Mouse (Mus musculus) megakaryocyte, embryonic 14.5 days (primary cell): ENCODE results near the gene Adad1. TPM values are rescaled to one million over a fixed set of nuclear protein-coding genes. Genes with fewer than 3 reads are reported as not detected.

Source experiments
- H3K27me3 ChIP-seq: replicated peaks from 2 replicates; pipeline ENCODE3; 2012; ENCODE audit warnings: inconsistent platforms
- H3K36me3 ChIP-seq: replicated peaks from 2 replicates; pipeline ENCODE3; 2012; ENCODE audit warnings: low read length, inconsistent platforms, mixed read lengths
- H3K4me1 ChIP-seq: 2 replicates; pipeline ENCODE4 v1.6.1; 2012; ENCODE audit warnings: inconsistent platforms
- H3K4me3 ChIP-seq: replicated peaks from 2 replicates; pipeline ENCODE3; 2012; ENCODE audit warnings: moderate library complexity, mild to moderate bottlenecking, inconsistent platforms
- H3K9me3 ChIP-seq: 2 replicates; pipeline ENCODE4 v1.6.1; 2012; ENCODE audit warnings: inconsistent platforms
- FLI1 ChIP-seq: IDR thresholded peaks from 2 replicates; pipeline ENCODE4 v1.6.1; 2012; ENCODE audit warnings: low read length, inconsistent platforms, mixed read lengths
- GATA1 ChIP-seq: IDR thresholded peaks from 3 replicates; pipeline ENCODE4 v1.6.1; 2012; ENCODE audit warnings: mixed read lengths, low read length, inconsistent platforms, borderline replicate concordance
- polyA plus RNA-seq: library from polyadenylated mRNA; stranded (reverse); fragments of >175 nt; gene quantifications from 2 replicates; pipeline ENCODE4 v1.2.3, GENCODE M21; 2012; ENCODE audit warnings: low replicate concordance; ENCODE audit not compliant: insufficient read depth

Adad1 gene
- not detected in 2 replicates for polyA plus RNA-seq

DNA sequence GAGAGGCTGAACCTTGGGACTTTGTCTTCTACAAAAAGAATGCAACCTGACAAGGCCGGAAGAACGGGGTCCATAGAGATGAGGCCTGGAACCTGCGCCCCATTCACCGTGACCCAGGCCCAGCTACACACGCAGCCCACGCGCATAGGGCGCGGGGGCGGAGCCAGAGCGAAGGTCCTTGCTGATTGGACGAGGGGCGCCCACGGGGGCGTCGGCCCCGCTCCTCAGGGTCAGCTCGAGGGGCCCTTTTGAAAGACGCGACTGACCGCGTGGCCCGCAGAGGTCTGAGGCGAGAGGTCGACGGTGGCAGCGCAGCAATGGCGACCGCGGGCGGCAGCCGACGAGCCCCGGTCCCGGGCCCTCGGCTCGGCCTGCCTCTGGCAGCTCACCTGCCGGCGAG lies at the start of gene Adad1:
TSS of gene Adad1 (plus strand) at position 122 of the 400 bp plus-strand sequence.
- Histone ChIP-seq H3K36me3 (no peaks in the 10 kb centered on the region), H3K27me3 (no peaks in the 10 kb centered on the region), H3K9me3 (peaks cover 22% of the 10 kb centered on the region), H3K4me3 (no peak within 1 kb of the TSS), H3K4me1 (no peaks in the 10 kb centered on the region)
- TF ChIP-seq GATA1 (no peak), FLI1 (no peak)

DNA sequence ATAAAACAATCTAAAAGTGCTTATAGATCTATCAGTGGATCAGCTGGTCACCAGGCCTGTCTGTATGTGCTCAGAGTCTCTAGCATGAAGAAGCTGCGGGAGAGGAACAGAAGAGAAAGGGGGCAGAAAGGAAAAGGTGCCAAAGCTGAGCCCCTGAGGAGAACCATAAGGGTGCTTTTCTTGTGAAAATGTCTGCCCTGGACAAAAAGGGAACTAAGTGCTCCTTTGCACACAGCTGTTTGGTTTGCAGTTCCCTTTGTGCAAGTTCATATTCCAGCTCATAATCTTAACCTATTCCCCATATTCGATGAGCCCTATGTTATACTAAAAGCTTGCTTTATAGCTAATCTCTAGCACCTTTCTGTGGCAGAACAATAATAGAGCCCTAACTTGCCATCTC lies 25.3 kb upstream of the Adad1 start:
- Histone ChIP-seq H3K4me3 (no peak overlapping the region), H3K27me3 (no peaks in the 10 kb centered on the region), H3K9me3 (no peaks in the 10 kb centered on the region), H3K36me3 (peaks cover 94% of the 10 kb centered on the region), H3K4me1 (no peaks in the 10 kb centered on the region)
- no peak for TF ChIP-seq GATA1
- no peak for TF ChIP-seq FLI1

DNA sequence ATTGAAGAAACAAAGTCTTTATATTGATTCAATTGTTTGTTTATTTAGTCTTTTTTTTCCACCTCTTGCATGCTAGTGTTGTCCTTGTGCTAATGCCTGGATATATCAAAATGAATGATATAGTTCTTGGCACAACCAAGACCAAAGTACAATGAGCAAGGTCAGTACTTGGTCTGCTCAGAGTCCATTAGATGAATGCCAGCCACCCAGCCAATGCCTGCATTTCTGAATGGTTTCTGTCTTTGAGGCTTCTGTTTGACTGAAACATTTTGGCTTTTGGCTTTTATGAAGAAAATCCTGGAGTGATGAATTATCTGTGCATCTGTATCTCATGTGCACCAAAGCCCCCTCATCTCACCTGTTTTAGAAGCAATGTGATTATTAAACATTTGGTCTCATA lies 23.5 kb upstream of the Adad1 start:
- Histone ChIP-seq H3K4me3 (no peak overlapping the region), H3K36me3 (peaks cover 99% of the 10 kb centered on the region), H3K27me3 (no peaks in the 10 kb centered on the region), H3K4me1 (no peaks in the 10 kb centered on the region), H3K9me3 (no peaks in the 10 kb centered on the region)
- TF ChIP-seq FLI1 (no peak), GATA1 (no peak)

DNA sequence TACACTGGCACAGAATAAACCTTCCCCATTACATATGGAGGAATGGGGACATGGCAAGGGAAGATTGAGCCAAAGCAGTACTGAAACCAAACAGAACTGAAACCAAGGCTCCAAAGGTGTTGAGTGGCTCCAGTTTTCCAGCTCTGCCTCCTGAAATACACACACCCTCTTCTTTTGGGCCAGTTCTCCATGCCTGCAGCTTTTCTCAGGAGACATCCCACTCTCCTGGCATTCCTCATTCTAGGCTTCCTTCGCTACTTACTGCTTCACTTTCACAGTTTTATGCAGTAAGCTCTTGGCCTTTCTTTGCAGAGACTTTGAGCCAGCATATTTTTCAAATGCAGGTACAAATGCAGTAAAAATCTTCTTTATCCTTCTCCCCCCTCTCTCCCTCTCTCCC lies 11.8 kb upstream of the Adad1 start:
- Histone ChIP-seq H3K27me3 (no peaks in the 10 kb centered on the region), H3K9me3 (no peaks in the 10 kb centered on the region), H3K4me1 (peaks cover 3% of the 10 kb centered on the region; the same call in 1 of the 2 replicates), H3K36me3 (peaks cover 62% of the 10 kb centered on the region), H3K4me3 (no peak overlapping the region)
- TF ChIP-seq FLI1: no peak
- TF ChIP-seq GATA1: no peak

DNA sequence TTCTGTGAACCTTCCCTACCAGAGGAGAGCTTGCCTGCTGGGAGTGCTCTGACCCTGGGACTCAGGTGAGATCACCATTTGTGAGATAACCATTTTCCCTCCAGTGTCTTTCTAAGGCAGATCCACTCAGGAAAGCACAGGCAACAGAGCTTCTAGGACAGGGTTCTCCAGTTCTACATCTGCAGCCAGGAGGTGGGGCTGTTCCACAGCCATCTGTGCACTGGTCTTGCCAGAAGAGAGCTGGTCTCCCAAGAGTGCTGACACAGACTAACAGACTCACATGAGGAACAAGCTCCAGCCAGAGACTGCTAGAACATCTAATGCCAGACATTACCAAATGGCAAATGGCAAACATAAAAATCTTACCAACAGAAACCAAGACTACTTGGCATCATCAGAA lies 9.9 kb downstream of the Adad1 start:
- Histone ChIP-seq H3K27me3 (no peaks in the 10 kb centered on the region), H3K36me3 (peaks cover 3% of the 10 kb centered on the region), H3K4me3 (no peak overlapping the region), H3K9me3 (peaks cover 9% of the 10 kb centered on the region), H3K4me1 (no peaks in the 10 kb centered on the region)
- TF ChIP-seq GATA1 (no peak), FLI1 (no peak)

DNA sequence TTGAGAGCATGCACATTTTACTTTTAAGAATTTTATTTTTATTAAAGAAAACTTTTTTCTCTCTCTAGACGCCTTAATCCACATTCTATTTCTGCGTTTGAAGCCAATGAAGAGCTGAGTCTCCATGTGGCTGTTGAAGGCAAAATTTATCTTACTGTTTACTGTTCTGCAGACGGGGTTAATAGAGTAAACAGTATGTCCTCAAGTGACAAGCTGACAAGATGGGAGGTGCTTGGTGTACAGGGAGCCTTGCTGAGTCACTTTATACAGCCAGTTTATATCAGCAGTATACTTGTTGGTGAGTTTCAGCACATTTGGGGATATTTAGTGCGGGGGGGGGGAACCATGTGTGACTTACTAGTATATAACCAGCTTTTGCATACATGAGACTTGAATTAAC lies 21.5 kb downstream of the Adad1 start:
- Histone ChIP-seq H3K4me3 (no peak overlapping the region), H3K27me3 (no peaks in the 10 kb centered on the region), H3K36me3 (no peaks in the 10 kb centered on the region), H3K4me1 (peaks cover 8% of the 10 kb centered on the region), H3K9me3 (no peaks in the 10 kb centered on the region)
- no peak for TF ChIP-seq FLI1
- no peak for TF ChIP-seq GATA1

DNA sequence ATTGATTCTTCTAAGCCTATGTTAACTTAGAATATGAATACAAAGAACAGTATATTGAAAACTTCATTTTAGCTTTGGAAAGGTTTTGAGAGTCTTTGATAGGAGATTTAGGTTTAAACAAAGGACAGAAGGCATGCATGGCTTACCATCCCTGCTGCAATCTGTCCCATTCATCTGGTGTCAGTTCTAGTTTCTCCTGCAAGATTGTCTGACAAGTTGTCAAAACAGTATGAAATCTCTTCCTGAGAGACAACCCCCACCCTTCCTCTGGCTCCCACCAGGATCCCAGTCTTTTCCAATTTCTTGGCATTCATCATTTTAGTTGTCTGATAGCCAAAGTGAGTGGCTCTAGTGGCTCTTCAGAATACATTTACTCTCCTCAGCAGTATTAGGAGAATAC lies 27.4 kb downstream of the Adad1 start:
- no peaks in the 10 kb centered on the region for H3K27me3 ChIP-seq
- H3K9me3 ChIP-seq: no peaks in the 10 kb centered on the region
- H3K36me3 ChIP-seq: no peaks in the 10 kb centered on the region
- no peak for TF ChIP-seq FLI1
- no peak for TF ChIP-seq GATA1
- no peak overlapping the region for H3K4me3 ChIP-seq
- H3K4me1 ChIP-seq: no peaks in the 10 kb centered on the region

DNA sequence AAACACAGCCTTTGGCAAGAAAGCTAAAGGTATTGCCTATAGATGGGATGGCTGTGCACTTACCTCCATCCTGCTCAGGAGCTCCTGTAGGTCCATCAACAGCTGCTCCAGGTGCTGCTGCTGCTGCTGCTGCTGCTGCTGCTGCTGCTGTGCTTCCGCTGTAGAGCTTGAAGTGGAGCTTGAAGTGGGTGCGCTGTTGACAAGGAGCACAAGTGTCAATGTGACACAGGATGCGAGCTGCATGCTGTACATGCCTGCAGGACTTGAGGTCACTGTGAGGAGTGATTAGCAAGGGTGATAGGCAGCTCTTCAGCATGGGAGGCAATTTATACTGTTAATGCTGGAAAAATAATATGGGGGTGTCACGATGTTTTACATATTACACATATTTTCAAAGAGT lies 62.3 kb downstream of the Adad1 start, which contains the start of gene Il2:
TSS of gene Il2 (minus strand) at position 305 of the 400 bp plus-strand sequence.
- no peaks in the 10 kb centered on the region for H3K36me3 ChIP-seq
- TF ChIP-seq FLI1 (no peak), GATA1 (no peak)
- H3K27me3 ChIP-seq: peaks cover 4% of the 10 kb centered on the region
- H3K9me3 ChIP-seq: no peaks in the 10 kb centered on the region
- peaks cover 33% of the 10 kb centered on the region for H3K4me1 ChIP-seq
- H3K4me3 ChIP-seq: peak within 1 kb of the TSS; percentile 6

DNA sequence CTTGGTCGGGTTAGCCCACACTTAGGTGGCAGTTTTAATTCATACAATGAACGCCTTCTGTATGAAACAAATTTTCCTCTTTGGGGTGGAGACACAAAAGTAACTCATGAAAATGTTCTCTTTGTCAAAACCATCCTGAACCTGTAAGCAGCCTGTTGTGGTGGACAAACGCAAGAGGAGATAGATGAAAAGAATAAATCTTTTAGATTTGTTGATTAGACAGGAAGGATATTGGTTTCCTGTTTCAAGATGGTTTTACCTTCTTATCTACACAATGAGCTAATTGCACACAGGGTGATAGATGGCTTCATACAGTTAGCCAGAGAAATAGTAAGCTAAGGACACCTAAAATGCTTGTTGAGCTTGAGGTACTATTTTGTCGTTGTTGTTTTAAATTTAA lies 62.8 kb downstream of the Adad1 start:
- Histone ChIP-seq H3K27me3 (peaks cover 4% of the 10 kb centered on the region), H3K9me3 (no peaks in the 10 kb centered on the region), H3K4me3 (no peak overlapping the region), H3K4me1 (peaks cover 33% of the 10 kb centered on the region), H3K36me3 (no peaks in the 10 kb centered on the region)
- TF ChIP-seq GATA1: no peak
- no peak for TF ChIP-seq FLI1

DNA sequence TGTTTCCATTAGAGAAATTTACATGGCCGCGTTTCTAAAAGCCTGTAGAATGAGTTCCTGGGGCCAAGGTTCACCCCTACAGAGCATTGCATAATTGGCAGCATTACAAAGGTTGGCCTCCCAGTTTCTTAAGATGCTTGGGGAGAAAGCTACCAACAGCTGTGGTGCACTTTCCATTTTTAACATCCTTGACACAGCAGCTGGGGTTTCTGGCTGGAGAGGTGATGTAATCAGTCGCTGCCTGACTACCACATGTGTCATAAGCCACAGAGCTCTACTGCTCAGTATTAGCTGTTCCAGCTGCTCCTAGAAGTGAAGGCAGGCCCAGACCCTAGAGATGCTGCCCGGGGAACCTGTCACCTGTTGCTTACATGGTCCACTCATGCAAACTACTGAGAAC lies 64.9 kb downstream of the Adad1 start:
- peaks cover 5% of the 10 kb centered on the region for H3K27me3 ChIP-seq

DNA sequence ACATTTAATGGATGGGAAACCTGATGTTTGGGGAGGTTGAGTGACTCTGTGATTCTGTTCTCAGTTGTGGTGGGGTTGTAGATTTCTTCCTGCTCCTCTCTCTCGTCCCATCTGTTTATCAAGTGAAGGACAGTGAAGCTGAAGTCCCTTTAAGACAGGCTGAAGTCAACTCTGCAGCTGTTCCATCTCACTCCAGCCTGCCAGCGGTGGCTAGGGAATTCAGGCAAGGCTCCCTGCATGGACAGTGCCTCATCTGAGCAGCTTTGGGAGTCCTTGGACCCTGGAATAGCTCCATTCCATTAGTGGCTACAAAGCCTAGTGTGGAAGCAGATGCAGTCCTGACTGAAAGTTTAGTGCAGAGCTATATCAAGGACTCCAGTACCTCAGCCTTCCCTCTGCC lies 65.7 kb downstream of the Adad1 start:
- H3K36me3 ChIP-seq: no peaks in the 10 kb centered on the region
- TF ChIP-seq FLI1: no peak
- TF ChIP-seq GATA1: no peak
- H3K27me3 ChIP-seq: peaks cover 8% of the 10 kb centered on the region
- peaks cover 33% of the 10 kb centered on the region for H3K4me1 ChIP-seq
- no peak overlapping the region for H3K4me3 ChIP-seq
- no peaks in the 10 kb centered on the region for H3K9me3 ChIP-seq

More for the DNA sequence above, 64.9 kb downstream of the Adad1 start:
- H3K9me3 ChIP-seq: no peaks in the 10 kb centered on the region
- TF ChIP-seq FLI1 (no peak), GATA1 (no peak)
- no peaks in the 10 kb centered on the region for H3K36me3 ChIP-seq
- no peak overlapping the region for H3K4me3 ChIP-seq
- peaks cover 33% of the 10 kb centered on the region for H3K4me1 ChIP-seq

DNA sequence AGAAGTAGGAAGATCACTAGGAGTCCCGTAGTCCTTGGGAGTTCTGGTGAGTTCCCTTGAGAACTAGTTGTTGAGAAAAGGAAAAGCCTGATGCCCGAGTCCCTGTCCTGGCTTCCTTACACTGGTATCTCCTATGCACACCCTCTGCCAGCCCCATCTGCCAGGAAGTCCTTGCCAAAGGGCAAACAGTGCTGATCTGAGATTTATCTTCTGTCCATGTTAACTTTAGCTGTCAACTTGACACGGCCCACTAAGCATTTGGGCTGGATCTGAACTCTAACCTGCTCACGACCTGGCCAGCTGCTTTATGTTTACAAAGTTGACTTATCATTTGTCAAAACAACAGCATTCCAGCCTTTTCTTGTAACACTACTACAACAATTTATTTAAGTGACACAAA lies 73.9 kb downstream of the Adad1 start:
- Histone ChIP-seq H3K4me1 (peaks cover 10% of the 10 kb centered on the region), H3K9me3 (peaks cover 13% of the 10 kb centered on the region), H3K27me3 (peaks cover 8% of the 10 kb centered on the region), H3K4me3 (no peak overlapping the region), H3K36me3 (no peaks in the 10 kb centered on the region)
- TF ChIP-seq GATA1: no peak
- TF ChIP-seq FLI1: no peak
